Mouse (Mus musculus): ENCODE results near the gene Eml4. TPM values are rescaled to one million over a fixed set of nuclear protein-coding genes. Genes with fewer than 3 reads are reported as not detected.

The Eml4 gene
- total and polyA plus RNA-seq, 3 experiments, result 25.6 to 42.4 TPM; not detected in 1

DNA sequence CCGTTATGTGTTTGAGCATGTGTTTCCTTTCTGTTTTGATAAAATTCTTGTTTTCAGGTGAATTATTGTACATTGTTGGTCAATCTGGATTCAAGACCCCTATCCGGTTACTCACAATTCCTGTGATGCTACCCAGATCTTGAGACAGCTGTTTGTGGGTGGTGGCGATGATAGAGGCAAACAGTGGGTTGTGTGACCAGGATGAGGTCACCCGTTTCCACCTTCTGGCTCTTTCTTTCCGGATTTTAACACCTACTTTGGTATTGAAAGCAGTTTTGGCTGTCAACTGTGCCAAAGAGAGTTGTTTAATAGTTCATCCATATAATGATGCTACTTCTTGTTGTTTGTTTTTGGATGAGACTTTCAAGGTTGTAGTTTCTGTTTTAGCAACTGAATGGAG, 16.7 kb downstream of the Eml4 start:
- Histone ChIP-seq H3K9ac (ENCODE audit: control insufficient read depth, low read depth, low read length, poor library complexity, severe bottlenecking) (no peak overlapping the region), H3K36me3 (ENCODE audit: control insufficient read depth in 1 of 2, insufficient read depth in 2 of 2, low read length in 2 of 2) (peaks cover 0 to 19% of the 10 kb centered on the region in 2 experiments; a peak in 3 of 4 replicates), H3K4me3 (ENCODE audit: control insufficient read depth in 1 of 2, insufficient read depth in 1 of 2, low read depth in 2 of 2, low read length in 2 of 2) (no peak overlapping the region), H3K27me3 (ENCODE audit: control insufficient read depth in 1 of 2, insufficient read depth in 2 of 2, low read length in 2 of 2) (no peaks in the 10 kb centered on the region), H3K27ac (ENCODE audit: control insufficient read depth, low read depth, low read length) (no peak overlapping the region), H3K79me2 (ENCODE audit: control insufficient read depth, insufficient read depth, low read length, poor library complexity) (peaks cover 52% of the 10 kb centered on the region), H3K9me3 (replicated peaks; ENCODE audit: insufficient read depth, low read length) (no peaks in the 10 kb centered on the region), H3K4me1 (ENCODE audit: control insufficient read depth in 1 of 2, insufficient read depth in 2 of 2, low read length in 2 of 2) (peaks cover 9 to 18% of the 10 kb centered on the region in 2 experiments)
- DNase-seq (ENCODE audit: low read depth, low spot score), result no peak
- TF ChIP-seq UBTF (IDR thresholded peaks at IDR 0.05; ENCODE audit: borderline replicate concordance, insufficient read depth, low read depth, low read length) (no peak), SIN3A (IDR thresholded peaks at IDR 0.05; ENCODE audit: low read length) (no peak), RCOR1 (IDR thresholded peaks at IDR 0.05; ENCODE audit: low read depth, low read length) (no peak), TCF12 (IDR thresholded peaks at IDR 0.05; ENCODE audit: low read depth, low read length) (no peak), MEF2A (IDR thresholded peaks at IDR 0.05; ENCODE audit: extremely low read depth, insufficient replicate concordance, low read depth, low read length, poor library complexity, severe bottlenecking) (no peak), ZC3H11A (IDR thresholded peaks at IDR 0.05; ENCODE audit: low read depth, low read length) (no peak), MAX (IDR thresholded peaks at IDR 0.05; ENCODE audit: low read length) (no peak), TAL1 (IDR thresholded peaks at IDR 0.05; ENCODE audit: low read length) (no peak), ZMIZ1 (IDR thresholded peaks at IDR 0.05; ENCODE audit: low read depth, low read length) (no peak), RAD21 (IDR thresholded peaks at IDR 0.05; ENCODE audit: low read depth, low read length) (no peak), NELFE (IDR thresholded peaks at IDR 0.05; ENCODE audit: low read depth, low read length) (no peak), GABPA (IDR thresholded peaks at IDR 0.05; ENCODE audit: low read depth, low read length) (no peak), POLR2A (IDR thresholded peaks at IDR 0.05; ENCODE audit: control insufficient read depth in 1 of 2, insufficient read depth in 1 of 2, low read depth in 1 of 2, low read length in 2 of 2, poor library complexity in 1 of 2) (no peak), HCFC1 (IDR thresholded peaks at IDR 0.05; ENCODE audit: low read depth, low read length) (no peak), MXI1 (IDR thresholded peaks at IDR 0.05; ENCODE audit: low read depth, low read length) (no peak), CHD2 (IDR thresholded peaks at IDR 0.05; ENCODE audit: low read length) (no peak), USF2 (IDR thresholded peaks at IDR 0.05; ENCODE audit: borderline replicate concordance in 1 of 2, insufficient read depth in 1 of 2, low read depth in 1 of 2, low read length in 2 of 2) (no peak)

DNA sequence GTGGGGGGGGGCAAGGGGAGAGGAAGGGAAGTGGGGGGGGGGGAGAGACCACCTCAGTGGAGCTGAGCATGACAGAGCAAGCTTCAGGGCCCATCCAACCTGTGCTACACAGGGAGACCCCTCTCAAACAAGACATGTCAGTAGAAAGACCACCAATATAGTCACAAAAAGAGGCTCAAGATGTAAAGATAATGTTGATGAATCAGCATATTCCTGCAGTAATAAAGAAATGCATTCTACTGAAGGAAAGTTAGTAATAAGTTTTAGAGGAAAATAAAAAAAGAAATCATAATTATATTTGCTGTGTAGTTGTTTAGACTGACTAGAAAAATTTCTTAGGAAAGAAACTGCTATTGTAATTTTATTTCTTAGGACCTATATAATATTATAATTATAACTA, 23.4 kb downstream of the Eml4 start:
- peaks cover 27% of the 10 kb centered on the region for H3K79me2 ChIP-seq (ENCODE audit: control insufficient read depth, insufficient read depth, low read length, poor library complexity)
- TF ChIP-seq MAFK (IDR thresholded peaks at IDR 0.05; ENCODE audit: borderline replicate concordance, low read depth, low read length), result peak; percentile 79; the same call in 1 of the 2 replicates
- no peak for TF ChIP-seq ZC3H11A (IDR thresholded peaks at IDR 0.05; ENCODE audit: low read depth, low read length)
- peaks cover 0 to 30% of the 10 kb centered on the region in 2 experiments; a peak in 2 of 4 replicates for H3K36me3 ChIP-seq (ENCODE audit: control insufficient read depth in 1 of 2, insufficient read depth in 2 of 2, low read length in 2 of 2)
- H3K4me1 ChIP-seq (ENCODE audit: control insufficient read depth in 1 of 2, insufficient read depth in 2 of 2, low read length in 2 of 2), result peaks cover 17 to 23% of the 10 kb centered on the region in 2 experiments
- H3K9me3 ChIP-seq (replicated peaks; ENCODE audit: insufficient read depth, low read length), result no peaks in the 10 kb centered on the region
- H3K9ac ChIP-seq (ENCODE audit: control insufficient read depth, low read depth, low read length, poor library complexity, severe bottlenecking), result no peak overlapping the region
- H3K27ac ChIP-seq (ENCODE audit: control insufficient read depth, low read depth, low read length), result no peak overlapping the region
- DNase-seq (ENCODE audit: low read depth, low spot score), result no peak
- H3K4me3 ChIP-seq (ENCODE audit: control insufficient read depth in 1 of 2, insufficient read depth in 1 of 2, low read depth in 2 of 2, low read length in 2 of 2), result no peak overlapping the region
- no peaks in the 10 kb centered on the region for H3K27me3 ChIP-seq (ENCODE audit: control insufficient read depth in 1 of 2, insufficient read depth in 2 of 2, low read length in 2 of 2)
